Mouse (Mus musculus): ENCODE results near the gene Cxcl1.

Gene Cxcl1

DNA sequence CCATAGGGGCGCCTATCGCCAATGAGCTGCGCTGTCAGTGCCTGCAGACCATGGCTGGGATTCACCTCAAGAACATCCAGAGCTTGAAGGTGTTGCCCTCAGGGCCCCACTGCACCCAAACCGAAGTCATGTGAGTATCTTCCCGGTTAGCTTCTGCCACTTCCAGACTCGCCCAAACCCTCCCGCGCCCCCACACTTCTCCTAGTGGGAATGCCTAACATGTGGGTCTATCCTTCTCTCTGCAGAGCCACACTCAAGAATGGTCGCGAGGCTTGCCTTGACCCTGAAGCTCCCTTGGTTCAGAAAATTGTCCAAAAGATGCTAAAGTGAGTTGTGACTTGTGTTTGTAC, 398 bp downstream of the Cxcl1 start:
- DNase-seq = no peak

DNA sequence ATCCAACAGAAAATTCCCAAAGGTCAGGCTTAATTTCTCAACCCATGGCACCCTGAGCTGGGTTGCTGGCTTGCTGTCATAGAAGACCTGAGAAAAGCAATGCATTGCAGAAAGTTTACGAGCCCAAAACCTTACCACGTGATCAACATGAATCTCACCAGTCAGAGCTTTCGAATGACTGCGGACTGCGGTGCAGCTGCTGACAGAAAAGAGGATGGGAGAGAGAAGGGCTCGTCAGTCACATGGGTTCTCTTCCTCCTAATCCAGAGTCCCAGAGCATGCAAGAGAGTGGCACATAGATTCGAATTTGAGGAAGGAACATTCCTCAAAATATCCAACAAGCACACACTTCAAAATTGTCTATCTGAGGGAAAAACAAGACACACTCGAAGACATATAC, 3.2 kb downstream of the Cxcl1 start:
- no peak for DNase-seq

DNA sequence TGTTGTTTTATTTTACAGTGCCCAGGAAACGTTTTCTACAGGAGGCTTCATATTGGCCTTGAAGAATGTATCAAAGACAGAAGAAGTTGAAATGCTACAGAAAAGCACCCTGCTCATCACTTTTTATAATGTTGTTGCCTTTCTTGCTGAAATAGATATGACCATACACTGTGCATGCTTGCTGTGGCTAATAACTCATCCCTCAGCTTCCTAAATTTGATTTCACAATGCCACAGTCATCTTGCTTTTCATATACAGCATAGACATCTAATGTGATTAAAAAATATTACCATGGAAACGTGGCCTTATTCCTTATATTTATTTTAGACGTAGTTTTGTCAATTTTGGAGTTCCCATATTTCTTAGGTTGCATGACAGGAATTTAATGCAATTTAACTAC, 6.4 kb downstream of the Cxcl1 start:
- DNase-seq = no peak

DNA sequence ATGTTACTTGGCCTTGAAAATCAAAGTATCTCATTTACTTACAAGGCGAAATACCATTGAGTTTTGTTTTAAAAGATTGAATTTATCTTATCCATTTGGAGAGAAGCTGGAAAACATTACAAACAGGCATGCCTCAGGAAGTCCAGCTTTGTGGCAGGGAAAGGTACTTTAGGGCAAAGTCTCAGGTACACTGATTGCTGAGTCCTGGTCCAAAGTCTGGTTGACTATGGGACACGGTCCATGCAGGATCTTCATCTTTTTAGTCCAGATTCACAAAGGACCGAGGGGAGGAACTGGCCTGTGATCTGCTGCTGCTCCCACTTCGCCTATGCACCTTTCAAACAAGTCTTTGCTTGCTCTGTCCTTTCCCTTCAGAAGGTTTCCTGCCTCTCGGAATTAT, 8.3 kb downstream of the Cxcl1 start:
- DNase-seq = no peak

DNA sequence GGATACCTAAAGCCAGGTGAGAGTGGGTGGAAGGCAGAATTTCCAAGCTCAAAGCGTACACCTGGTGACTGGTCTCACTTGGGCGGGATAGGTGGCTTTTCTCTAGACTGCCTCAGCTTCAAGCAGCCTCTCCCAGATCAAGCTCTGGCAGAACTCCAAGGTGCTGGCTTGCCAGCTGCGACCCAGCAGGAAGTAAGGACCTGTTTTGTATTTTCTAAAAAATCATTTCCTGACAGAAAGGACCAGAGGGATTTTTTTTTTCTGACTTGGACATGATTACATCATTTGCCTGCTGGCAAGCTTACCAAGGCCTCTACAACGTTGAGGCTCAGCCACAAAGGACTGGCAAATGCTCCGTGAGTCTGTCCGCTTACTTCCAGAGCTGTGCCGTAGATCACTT, 9.1 kb downstream of the Cxcl1 start:
- peak; percentile 77 for DNase-seq

DNA sequence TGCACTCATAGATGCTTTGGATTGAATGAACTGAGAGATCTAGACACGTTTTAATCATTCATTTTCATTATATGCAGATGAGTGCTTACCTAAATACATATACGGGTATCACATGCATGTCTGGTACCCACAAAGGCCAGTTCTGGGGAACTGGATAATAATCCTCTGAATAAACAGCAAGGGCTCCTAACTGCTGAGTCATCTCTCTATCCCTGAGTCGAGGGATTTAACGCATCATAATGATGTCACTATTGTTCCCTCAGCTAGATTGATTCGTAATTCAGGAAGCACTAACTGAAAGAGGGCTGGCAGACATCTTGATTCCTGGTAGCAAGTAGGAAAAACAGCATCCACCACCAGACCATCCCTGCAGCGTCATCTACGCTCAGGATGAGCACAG, 9.6 kb downstream of the Cxcl1 start:
- DNase-seq = no peak

DNA sequence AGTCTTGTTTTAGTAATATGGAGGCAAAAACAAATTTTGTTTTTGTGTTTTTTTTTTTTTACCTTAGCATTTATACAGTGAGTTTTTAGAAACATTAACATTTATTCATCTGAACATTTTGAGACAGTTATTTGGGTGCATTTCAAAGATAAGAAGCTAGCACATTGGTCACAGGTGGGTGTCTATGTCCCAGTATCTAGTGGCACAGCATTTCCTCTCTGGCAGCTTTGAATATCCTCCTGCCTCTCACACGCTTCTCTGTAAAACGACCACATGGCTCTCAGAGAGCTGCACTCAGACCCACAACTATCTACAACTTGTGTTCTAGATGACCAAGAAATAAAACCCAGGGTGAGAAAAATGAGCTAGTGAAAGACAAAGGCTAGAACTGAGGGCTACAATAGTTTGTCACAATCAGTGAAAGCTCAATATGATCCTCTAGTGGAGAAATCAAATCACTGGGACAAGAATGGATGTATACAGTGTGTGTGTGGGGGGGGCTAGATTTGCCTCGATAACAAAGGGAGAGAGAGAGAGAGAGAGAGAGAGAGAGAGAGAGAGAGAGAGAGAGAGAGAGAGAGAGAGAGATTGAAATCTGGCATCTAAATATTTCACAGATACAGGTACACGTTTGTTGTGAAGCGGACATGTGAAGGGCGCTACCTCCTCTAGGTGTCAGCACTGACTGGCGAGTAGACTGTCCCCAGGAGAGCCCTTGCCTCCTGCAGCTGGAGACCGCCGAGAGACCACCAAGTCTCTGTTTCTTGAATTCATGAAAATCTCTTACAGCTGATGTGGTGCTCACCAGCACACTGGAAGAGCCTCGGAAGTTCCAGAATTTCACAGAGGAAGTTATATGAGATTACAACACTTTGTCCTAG, 11.6 kb downstream of the Cxcl1 start:
- DNase-seq = peak; percentile 31

DNA sequence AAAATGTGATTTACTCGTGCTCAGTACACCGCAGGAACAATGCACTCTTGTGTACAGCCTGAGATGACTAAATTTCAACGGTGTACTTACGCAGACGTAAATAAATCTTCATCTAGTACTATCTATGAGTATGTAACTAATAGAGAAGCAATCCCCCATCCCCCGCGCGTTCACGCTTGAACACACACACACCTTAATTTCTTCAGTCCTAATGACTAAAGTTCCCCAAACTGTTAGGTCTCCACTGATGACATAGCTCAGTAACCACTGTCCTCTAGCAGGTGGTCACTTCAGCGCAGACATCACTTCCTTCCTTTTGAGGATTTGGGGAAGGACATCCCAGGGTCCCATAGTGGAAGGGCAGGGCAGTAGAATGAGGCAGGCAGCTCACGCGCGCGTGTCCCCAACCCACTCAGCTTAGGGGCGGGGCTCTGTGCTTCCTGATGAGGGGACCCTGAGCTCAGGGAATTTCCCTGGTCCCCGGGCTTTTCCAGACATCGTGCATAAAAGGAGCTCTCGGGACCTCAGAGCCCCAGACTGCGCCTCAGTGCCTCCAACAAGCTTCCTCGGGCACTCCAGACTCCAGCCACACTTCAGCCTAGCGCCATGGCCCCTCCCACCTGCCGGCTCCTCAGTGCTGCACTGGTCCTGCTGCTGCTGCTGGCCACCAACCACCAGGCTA, 12.4 kb downstream of the Cxcl1 start, which contains the start of gene Cxcl2:
Gene Cxcl2 (plus strand): TSS at position 533 of the 682 bp plus-strand sequence.
- DNase-seq = peak; percentile 25

DNA sequence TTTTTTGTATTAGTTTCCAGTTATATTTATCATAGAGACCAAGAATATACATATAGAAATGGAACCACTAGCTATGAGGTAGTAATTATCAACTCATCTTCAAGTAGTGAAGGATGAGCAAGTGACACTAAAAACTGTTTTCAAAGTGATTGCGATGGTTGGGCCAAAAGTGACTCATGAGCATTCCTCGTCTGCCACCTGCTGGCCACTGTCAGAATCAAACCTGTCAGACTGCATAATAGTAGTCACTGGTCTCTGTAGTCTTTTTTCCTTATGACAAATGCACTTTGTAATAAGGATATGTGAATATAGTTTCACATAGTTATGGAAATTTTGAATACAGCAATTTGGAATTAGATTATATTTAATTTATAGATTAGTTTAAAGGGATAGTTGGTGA, 17.9 kb downstream of the Cxcl1 start:
- peak; percentile 82 for DNase-seq

DNA sequence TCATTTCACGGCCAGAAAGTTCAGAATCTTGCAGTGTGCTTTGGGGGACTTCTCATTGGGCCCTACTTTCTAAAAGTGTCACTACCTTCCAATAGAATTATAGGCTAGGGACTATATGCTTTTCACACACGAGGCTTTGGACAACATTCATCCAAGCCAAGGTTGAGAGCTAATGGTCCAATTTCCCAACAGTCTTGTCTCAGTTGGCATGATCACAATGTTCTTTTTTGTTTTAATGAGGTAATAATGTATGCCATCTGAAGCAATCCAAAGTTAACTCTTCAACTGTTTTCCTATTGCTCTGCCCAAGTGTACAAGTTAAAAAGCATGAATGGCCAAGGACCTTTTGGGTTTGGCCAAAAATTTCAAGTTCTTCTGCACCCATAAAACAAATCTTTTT, 28.5 kb downstream of the Cxcl1 start:
- no peak for DNase-seq

DNA sequence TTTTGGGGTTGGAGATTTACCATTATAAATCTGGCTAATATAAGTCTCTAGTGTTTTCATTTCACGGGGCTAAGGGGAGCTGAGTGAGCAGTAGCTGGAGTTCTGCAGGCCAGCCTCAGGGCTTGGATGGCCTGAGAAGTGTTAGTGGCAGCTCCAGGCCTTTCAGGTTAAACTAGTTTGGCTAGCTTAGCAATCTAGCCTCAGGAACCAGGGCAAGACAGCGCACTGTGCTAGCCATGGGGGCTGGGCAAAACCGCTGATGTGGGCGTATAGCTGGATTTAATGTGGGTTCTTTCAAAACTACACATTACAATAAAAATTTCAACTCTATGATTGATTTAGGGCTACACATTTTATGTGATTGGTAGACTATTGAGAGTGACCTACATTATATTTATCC, 31.9 kb downstream of the Cxcl1 start:
- no peak for DNase-seq

DNA sequence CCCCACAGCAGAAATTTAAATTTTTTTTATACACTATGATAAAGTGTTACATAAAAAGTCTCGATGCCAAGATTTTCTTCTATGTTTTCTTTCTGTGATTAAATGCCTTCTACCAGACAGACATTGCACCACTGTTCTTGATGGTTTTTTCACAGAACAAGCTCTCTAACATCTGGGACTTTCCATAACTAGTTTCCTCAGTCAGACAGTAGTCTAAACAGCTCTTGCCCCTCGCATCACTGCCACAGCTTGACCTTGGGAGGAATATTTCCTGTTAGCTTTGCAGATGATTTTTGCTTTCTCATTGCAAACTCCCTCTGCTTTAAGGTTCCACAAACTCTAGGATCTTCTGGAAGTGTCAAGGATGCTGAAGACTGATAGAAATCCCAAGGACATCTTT, 39.5 kb downstream of the Cxcl1 start:
- no peak for DNase-seq

DNA sequence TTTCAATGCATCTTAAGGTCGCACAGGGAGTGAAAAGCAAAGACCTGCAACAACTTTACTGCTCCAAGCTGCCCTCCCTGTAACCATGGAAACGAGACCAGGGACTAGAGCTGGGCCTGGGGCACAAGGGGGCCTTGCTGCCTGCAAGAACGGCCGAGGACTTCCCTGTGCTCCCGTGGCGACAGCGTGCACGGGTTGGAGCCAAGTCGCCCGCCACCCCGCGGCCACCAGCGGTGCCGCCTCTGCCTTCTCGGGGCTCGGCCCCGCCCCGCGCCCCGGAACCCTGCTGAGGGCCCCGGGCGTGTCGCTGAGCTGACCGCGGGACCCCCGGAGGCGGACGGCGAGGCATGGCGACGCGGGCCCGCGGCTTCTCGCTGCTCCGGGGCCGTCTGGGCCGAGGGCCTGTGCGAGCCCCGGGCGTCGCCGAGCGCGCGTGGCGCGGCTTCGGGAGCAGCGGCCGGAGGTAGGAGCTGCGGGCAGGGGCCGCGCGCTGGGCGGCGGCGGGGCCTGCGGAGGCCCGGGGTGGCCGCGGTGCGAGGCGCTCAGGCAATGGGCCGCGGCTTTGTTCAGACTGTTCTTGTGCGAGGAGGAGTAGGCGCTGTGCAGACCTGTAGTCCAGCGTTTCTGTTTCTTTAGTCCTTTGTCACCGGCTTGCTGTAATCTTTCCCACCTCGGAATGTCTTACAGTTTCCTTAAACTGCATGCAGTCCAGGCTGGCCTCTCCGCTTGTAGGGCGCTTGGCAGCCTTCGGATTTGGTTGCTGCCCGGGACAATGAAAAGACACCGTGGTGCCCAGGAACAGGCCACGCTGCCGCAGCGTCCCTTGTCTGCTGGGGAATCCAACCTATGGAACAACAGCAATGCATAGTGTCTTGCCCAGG, 40.2 kb downstream of the Cxcl1 start, which contains the start of gene Mthfd2l:
Gene Mthfd2l (plus strand): TSS at position 147 of the 881 bp plus-strand sequence.
- DNase-seq = peak; percentile 92

DNA sequence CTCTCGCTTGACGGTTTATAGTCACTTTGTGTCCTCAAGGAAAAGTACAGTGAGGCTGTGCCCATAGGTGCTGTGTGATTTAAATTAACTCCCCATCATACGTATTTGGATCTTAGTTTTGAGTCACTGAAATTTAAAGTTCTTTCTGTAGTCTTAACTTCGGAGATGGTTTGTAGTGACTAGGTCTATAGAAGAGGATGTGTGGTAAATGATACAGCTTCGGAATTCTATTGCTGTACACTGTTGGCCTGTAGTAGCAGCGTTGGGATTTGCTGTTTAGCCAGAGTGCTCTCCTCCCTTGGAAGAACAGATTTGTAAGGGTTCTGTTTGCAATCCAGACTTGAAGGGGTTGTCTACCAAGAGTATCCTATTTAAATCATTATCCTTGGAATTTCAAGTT, 40.9 kb downstream of the Cxcl1 start:
- DNase-seq = no peak

DNA sequence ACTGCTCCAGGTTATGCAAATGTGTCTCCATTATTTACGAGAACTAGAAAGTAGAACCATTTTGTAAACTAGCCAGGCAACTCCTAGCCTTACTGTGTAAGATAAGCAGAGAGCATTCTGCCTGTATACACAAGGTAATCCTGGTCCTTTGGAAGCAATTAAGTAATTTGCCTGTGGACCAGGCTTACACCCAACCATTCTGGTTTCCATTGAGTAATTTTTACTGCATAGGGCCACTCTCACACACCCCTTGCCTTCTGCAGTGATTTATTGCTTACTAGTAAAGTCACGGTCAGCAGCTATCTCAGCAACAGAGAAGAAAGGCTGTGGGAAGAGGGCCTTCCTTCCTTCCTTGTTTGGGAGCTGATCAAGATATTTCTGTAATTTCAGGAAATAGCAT, 45.7 kb downstream of the Cxcl1 start:
- no peak for DNase-seq

Measured in kidney, postnatal 10 days (tissue).